Mouse (Mus musculus) kidney, adult 2 months (tissue): ENCODE measurements at regions not wholly inside any gene's neighbourhood (a gene's known extent, or its start where the extent isn't known, plus 50 kb on each side); places are given as distances from the start of the nearest gene placed in this dataset.

Experiments used
- DNase-seq: peaks from one replicate; pipeline ENCODE4 v3.0.0; 2021
- H3K27ac ChIP-seq: fragments of 200-500 bp; 2 replicates; pipeline ENCODE4 v1.5.1; 2012; ENCODE audit warnings: low read depth, low read length, control low read depth, inconsistent platforms; ENCODE audit not compliant: insufficient read depth
- H3K27me3 ChIP-seq: fragments of 200-500 bp; replicated peaks from 2 replicates; pipeline ENCODE4 v1.6.1; 2012; ENCODE audit warnings: mild to moderate bottlenecking, moderate library complexity, low read length, inconsistent platforms; ENCODE audit not compliant: control insufficient read depth, insufficient read depth
- H3K36me3 ChIP-seq: fragments of 200-500 bp; 2 replicates; pipeline ENCODE4 v1.6.1; 2012; ENCODE audit warnings: mild to moderate bottlenecking, moderate library complexity, low read length, inconsistent platforms; ENCODE audit not compliant: control insufficient read depth, insufficient read depth
- H3K4me1 ChIP-seq: fragments of 200-500 bp; 2 replicates; pipeline ENCODE4 v1.6.1; 2011; ENCODE audit warnings: low read length; ENCODE audit not compliant: control insufficient read depth, insufficient read depth
- H3K4me3 ChIP-seq: fragments of 200-500 bp; 2 replicates; pipeline ENCODE4 v1.5.1; 2011; ENCODE audit warnings: mild to moderate bottlenecking, low read depth, low read length, control low read depth; ENCODE audit not compliant: insufficient read depth
- CTCF ChIP-seq: fragments of 200-500 bp; conservative IDR thresholded peaks from 2 replicates; pipeline ENCODE4 v1.5.1; 2011; ENCODE audit warnings: low read depth, mild to moderate bottlenecking, control low read depth, low read length, moderate library complexity, mixed read lengths; ENCODE audit not compliant: insufficient read depth, insufficient read length
- POLR2A ChIP-seq: fragments of 200-500 bp; IDR thresholded peaks from one replicate; pipeline ENCODE4 v1.6.1; 2011; ENCODE audit warnings: low read depth, low read length, control low read depth
- WGBS: fragments of 180-500 bp; shearing (Covaris S2); methylation state at CpG from one replicate; pipeline ENCODE4 v1.1.7; 2018; 5-methylcytosine and 5-hydroxymethylcytosine counted together

GRCm38 (mm10) chr12:106128944-106129724, 119.1 kb downstream of the Vrk1 start:
- WGBS = 90% methylated on average over 23 of the region's 23 CpGs
- no peaks in the 10 kb centered on the region for H3K4me1 ChIP-seq
- H3K27me3 ChIP-seq = no peaks in the 10 kb centered on the region
- H3K27ac ChIP-seq = no peak overlapping the region
- DNase-seq = no peak
- H3K36me3 ChIP-seq = no peaks in the 10 kb centered on the region
- no peak for TF ChIP-seq POLR2A
- TF ChIP-seq CTCF = no peak
- H3K4me3 ChIP-seq = no peak overlapping the region

DNA sequence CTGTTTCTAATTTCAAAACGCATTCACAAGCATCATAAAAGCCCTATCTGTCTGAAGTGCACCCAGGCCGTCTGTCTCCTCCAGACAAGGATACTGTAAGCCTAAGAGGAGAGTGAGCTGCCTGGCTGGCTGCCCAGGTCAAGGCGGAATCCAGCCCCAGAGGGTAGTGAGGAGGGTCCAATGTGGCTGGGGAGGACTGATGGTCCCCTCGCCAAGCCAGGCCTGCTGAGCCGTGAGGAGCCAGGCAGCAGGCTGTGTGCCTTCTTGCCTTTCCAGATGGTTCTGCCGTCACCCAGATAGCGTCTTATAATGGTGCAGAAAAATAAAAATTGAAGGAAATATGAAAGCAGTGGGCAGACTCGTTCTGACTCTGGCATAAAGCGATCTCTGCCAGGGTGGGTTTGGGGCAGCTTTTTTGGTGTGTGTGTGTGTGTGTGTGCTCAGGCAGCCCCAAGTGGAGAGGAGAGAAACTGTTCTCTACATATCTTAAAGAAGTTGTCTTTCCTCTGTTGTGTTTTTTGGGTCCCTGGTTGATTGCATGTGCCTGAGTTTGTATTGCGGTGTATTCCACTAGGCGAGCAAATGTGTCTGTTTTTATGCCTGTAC, 120.1 kb downstream of the Vrk1 start:
- Histone ChIP-seq H3K4me3 (no peak overlapping the region), H3K36me3 (no peaks in the 10 kb centered on the region), H3K27me3 (no peaks in the 10 kb centered on the region), H3K4me1 (no peaks in the 10 kb centered on the region), H3K27ac (no peak overlapping the region)
- TF ChIP-seq CTCF (no peak), POLR2A (no peak)
- WGBS = 79% methylated on average over 11 of the region's 11 CpGs
- no peak for DNase-seq

DNA sequence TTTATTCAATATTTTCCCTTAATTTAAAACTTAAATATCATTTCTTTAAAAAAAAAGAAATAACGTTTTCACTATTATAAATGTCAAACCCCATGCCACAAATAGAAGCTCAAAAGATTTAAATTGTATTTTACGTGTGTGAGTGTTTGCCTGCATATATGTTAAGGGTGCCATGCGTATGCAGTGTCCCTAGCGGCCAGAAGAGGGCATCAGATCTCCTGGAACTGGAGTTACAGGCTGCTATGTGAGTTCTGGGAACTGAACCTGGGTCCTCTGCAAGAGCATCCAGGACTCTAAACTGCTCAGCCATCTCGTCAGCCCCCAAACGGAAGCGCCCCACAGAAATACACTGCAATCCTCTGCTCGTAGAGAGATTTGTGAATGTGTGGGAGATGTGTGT, 122.7 kb downstream of the Vrk1 start:
- 93% methylated on average over 8 of the region's 8 CpGs for WGBS
- H3K27me3 ChIP-seq = no peaks in the 10 kb centered on the region
- H3K4me1 ChIP-seq = no peaks in the 10 kb centered on the region
- no peaks in the 10 kb centered on the region for H3K36me3 ChIP-seq
- H3K27ac ChIP-seq = no peak overlapping the region
- H3K4me3 ChIP-seq = no peak overlapping the region
- TF ChIP-seq POLR2A (no peak), CTCF (no peak)
- DNase-seq = no peak

DNA sequence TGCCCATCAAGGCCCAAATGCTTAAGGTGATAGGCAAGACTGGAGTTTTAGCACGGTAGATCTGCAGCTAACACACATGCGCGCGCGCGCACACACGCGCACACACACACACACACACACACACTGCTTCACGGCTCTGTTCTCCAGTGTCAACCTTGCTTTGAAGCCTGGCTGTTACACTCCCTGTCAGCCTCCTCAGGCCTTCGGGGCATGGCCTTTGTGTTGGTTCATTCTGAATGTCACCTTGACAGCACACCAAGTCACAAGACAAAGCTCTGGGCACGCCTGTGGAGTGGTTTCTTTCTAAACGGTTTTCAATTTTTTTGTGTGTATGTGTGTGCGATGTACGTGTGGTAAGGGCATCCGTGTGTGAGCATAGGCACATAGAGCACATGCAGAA, 128.4 kb downstream of the Vrk1 start:
- Histone ChIP-seq H3K36me3 (no peaks in the 10 kb centered on the region), H3K27ac (no peak overlapping the region), H3K4me1 (no peaks in the 10 kb centered on the region), H3K27me3 (no peaks in the 10 kb centered on the region), H3K4me3 (no peak overlapping the region)
- WGBS = 87% methylated on average over 15 of the region's 15 CpGs
- no peak for TF ChIP-seq CTCF
- no peak for TF ChIP-seq POLR2A
- no peak for DNase-seq

GRCm38 (mm10) chr12:106139491-106139890, 129.5 kb downstream of the Vrk1 start:
- no peaks in the 10 kb centered on the region for H3K36me3 ChIP-seq
- no peaks in the 10 kb centered on the region for H3K27me3 ChIP-seq
- H3K27ac ChIP-seq = no peak overlapping the region
- H3K4me1 ChIP-seq = no peaks in the 10 kb centered on the region
- no peak overlapping the region for H3K4me3 ChIP-seq
- no peak for TF ChIP-seq POLR2A
- TF ChIP-seq CTCF = no peak
- no peak for DNase-seq
- 77% methylated on average over 11 of the region's 11 CpGs for WGBS

- DNase-seq = no peak
- no peaks in the 10 kb centered on the region for H3K4me1 ChIP-seq
- H3K27me3 ChIP-seq = no peaks in the 10 kb centered on the region
- no peak overlapping the region for H3K27ac ChIP-seq
- H3K36me3 ChIP-seq = no peaks in the 10 kb centered on the region
- 72% methylated on average over 5 of the region's 5 CpGs for WGBS
- TF ChIP-seq POLR2A (no peak), CTCF (no peak)
- H3K4me3 ChIP-seq = no peak overlapping the region
These were observed 129.9 kb downstream of the Vrk1 start for GRCm38 (mm10) chr12:106139927-106140326.

DNA sequence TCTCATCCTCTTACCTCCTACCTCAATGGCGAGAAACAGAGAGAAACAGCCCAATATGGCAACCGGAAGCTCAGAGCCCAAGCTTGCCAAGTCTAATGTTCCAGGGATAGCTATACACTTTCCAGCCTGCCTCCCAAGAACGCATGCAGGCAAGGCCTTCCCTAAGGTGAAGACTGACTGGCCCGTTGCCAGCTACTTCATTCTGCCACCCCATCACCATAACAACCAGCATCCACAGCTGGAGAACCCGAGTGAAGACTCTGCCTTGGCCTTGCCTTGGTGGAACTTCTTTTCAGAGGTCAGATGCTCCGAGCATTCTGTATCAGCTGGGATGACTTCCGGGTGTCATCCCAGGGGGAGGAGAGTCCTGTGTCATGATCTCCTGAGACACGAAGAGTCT, 130.6 kb downstream of the Vrk1 start:
- TF ChIP-seq CTCF = no peak
- no peak for TF ChIP-seq POLR2A
- Histone ChIP-seq H3K4me1 (no peaks in the 10 kb centered on the region), H3K27me3 (no peaks in the 10 kb centered on the region), H3K27ac (no peak overlapping the region), H3K36me3 (no peaks in the 10 kb centered on the region), H3K4me3 (no peak overlapping the region)
- WGBS = 76% methylated on average over 8 of the region's 8 CpGs
- no peak for DNase-seq

GRCm38 (mm10) chr12:106143548-106143947, 133.5 kb downstream of the Vrk1 start:
- Histone ChIP-seq H3K36me3 (no peaks in the 10 kb centered on the region), H3K27ac (no peak overlapping the region), H3K4me1 (no peaks in the 10 kb centered on the region), H3K4me3 (no peak overlapping the region), H3K27me3 (no peaks in the 10 kb centered on the region)
- TF ChIP-seq POLR2A (no peak), CTCF (no peak)
- WGBS = 78% methylated on average over 3 of the region's 3 CpGs
- no peak for DNase-seq
